25 mouse cellular contexts compared by ENCODE assay signal in genomic region chr11:98693201-98693600, GRCm38 (mm10). TPM values are rescaled to one million over a fixed set of nuclear protein-coding genes. Genes with fewer than 3 reads are reported as not detected.
DNase-seq lines count a peak whose midpoint lies in the region; ATAC-seq lines count a peak whose summit lies in the region.
"Had no signal": no experiment of that assay in that cellular context is flagged by ENCODE, and none has a peak within 500 bp of the region (broad histone marks: within the 10 kb centered on the region; RNA-seq: fewer than 3 reads in every experiment).

No protein-coding gene starts in this region.

- no peak overlapping the region for H3K4me3 ChIP-seq in heart, embryonic 16.5 days (ENCODE audit: low read length)
- no peak overlapping the region for H3K4me3 ChIP-seq in intestine, embryonic 16.5 days (ENCODE audit: low read length)
- H3K4me3 ChIP-seq in hindbrain, embryonic 12.5 days, result no peak overlapping the region
- H3K4me3 ChIP-seq: forebrain, embryonic 12.5 days; heart, embryonic 12.5 days; liver, embryonic 12.5 days; megakaryocyte, embryonic 14.5 days had no signal

- H3K36me3 ChIP-seq in heart, embryonic 16.5 days (ENCODE audit: control insufficient read depth, insufficient read depth), result peaks cover 49% of the 10 kb centered on the region
- H3K36me3 ChIP-seq in intestine, embryonic 16.5 days (ENCODE audit: control insufficient read depth, insufficient read depth, low read length), result peaks cover 41% of the 10 kb centered on the region
- H3K36me3 ChIP-seq in hindbrain, embryonic 12.5 days, result peaks cover 78% of the 10 kb centered on the region

- H3K4me1 ChIP-seq in heart, embryonic 16.5 days (ENCODE audit: control insufficient read depth, insufficient read depth, low read length), result no peaks in the 10 kb centered on the region; the same call in 1 of the 2 replicates
- no peaks in the 10 kb centered on the region for H3K4me1 ChIP-seq in intestine, embryonic 16.5 days (ENCODE audit: control insufficient read depth, insufficient read depth, low read length)
- no peaks in the 10 kb centered on the region for H3K4me1 ChIP-seq in hindbrain, embryonic 12.5 days
- H3K4me1 ChIP-seq: forebrain, embryonic 12.5 days; liver, embryonic 12.5 days; megakaryocyte, embryonic 14.5 days had no signal

- 0 out of 2 replicates have a peak, but pooled peaks have one; percentile 10 for ATAC-seq in heart, embryonic 16.5 days (replicated peaks; ENCODE audit: extremely low read depth, insufficient read depth, low FRiP score)
- 0 out of 2 replicates have a peak, but pooled peaks have one; percentile 21 for ATAC-seq in intestine, embryonic 16.5 days
- no peak for ATAC-seq in erythroblast, adult 5-6 weeks (replicated peaks; ENCODE audit: low FRiP score, poor library complexity, severe bottlenecking)
- no peak for ATAC-seq in hindbrain, embryonic 12.5 days (ENCODE audit: low FRiP score)
- ATAC-seq: hindbrain, postnatal 0 days; liver, embryonic 12.5 days had no signal

- H3K4me2 ChIP-seq in heart, embryonic 16.5 days (ENCODE audit: low read depth, low read length), result no peak overlapping the region
- no peak overlapping the region for H3K4me2 ChIP-seq in intestine, embryonic 16.5 days (ENCODE audit: low read depth, low read length)
- no peak overlapping the region for H3K4me2 ChIP-seq in hindbrain, embryonic 12.5 days (replicated peaks)
- H3K4me2 ChIP-seq: forebrain, embryonic 12.5 days; heart, embryonic 12.5 days; liver, embryonic 12.5 days had no signal

- 74% methylated on average over 13 of the region's 13 CpGs for WGBS in heart, embryonic 16.5 days
- 71% methylated on average over 13 of the region's 13 CpGs for WGBS in intestine, embryonic 16.5 days
- WGBS in hindbrain, embryonic 12.5 days, result 82% methylated on average over 13 of the region's 13 CpGs

- H3K9me3 ChIP-seq in heart, embryonic 16.5 days (replicated peaks; ENCODE audit: control insufficient read depth, low read length), result no peaks in the 10 kb centered on the region
- no peaks in the 10 kb centered on the region for H3K9me3 ChIP-seq in intestine, embryonic 16.5 days (ENCODE audit: control insufficient read depth, low read length)
- H3K9me3 ChIP-seq in hindbrain, embryonic 12.5 days (replicated peaks), result no peaks in the 10 kb centered on the region
- H3K9me3 ChIP-seq: forebrain, embryonic 12.5 days; heart, embryonic 12.5 days; liver, embryonic 12.5 days; megakaryocyte, embryonic 14.5 days had no signal

- DNase-seq in heart, adult 18-20 months, result no peak
- peak; percentile 75 for DNase-seq in ES-CJ7 (ENCODE audit: low read depth, low spot score)
- peak; percentile 81 for DNase-seq in thymus, postnatal 0 days (ENCODE audit: low spot score)
- no peak for DNase-seq in spleen, postnatal 4 days (ENCODE audit: low spot score in 2 of 2)
- DNase-seq: adrenal gland, postnatal 25 days; cerebellum, postnatal 10 days; embryo, embryonic 11 days; gastrocnemius, postnatal 36 days; heart, postnatal 36 days; lung, postnatal 10 days had no signal

- no peak overlapping the region for H3K27ac ChIP-seq in heart, embryonic 16.5 days (ENCODE audit: low read length)
- no peak overlapping the region for H3K27ac ChIP-seq in intestine, embryonic 16.5 days (ENCODE audit: low read length)
- no peak overlapping the region for H3K27ac ChIP-seq in hindbrain, embryonic 12.5 days
- H3K27ac ChIP-seq: forebrain, embryonic 12.5 days; hindbrain, postnatal 0 days; kidney, postnatal 0 days; liver, embryonic 12.5 days had no signal

- H3K9ac ChIP-seq in heart, embryonic 16.5 days (ENCODE audit: low read length), result no peak overlapping the region
- H3K9ac ChIP-seq in intestine, embryonic 16.5 days (ENCODE audit: low read depth, low read length), result no peak overlapping the region
- H3K9ac ChIP-seq in hindbrain, embryonic 12.5 days, result no peak overlapping the region
- H3K9ac ChIP-seq: forebrain, embryonic 12.5 days; heart, embryonic 12.5 days; liver, embryonic 12.5 days had no signal

- no peaks in the 10 kb centered on the region for H3K27me3 ChIP-seq in heart, embryonic 16.5 days (ENCODE audit: control insufficient read depth, insufficient read depth, low read length)
- no peaks in the 10 kb centered on the region for H3K27me3 ChIP-seq in intestine, embryonic 16.5 days (replicated peaks; ENCODE audit: control insufficient read depth, insufficient read depth, low read length)
- no peaks in the 10 kb centered on the region for H3K27me3 ChIP-seq in hindbrain, embryonic 12.5 days
- H3K27me3 ChIP-seq: forebrain, embryonic 12.5 days; heart, embryonic 12.5 days; liver, embryonic 12.5 days; megakaryocyte, embryonic 14.5 days had no signal

RNA-seq across cellular contexts. Expression of gene Csf3, which starts 7.9 kb away (rescaled TPM):
- not detected in 2 replicates for polyA plus RNA-seq in heart, embryonic 16.5 days (2015; fragmentation: Nextera tagmentation; extraction: Ambion mirVana)
- not detected for total RNA-seq in heart, adult 18-20 months (2021)
- 0.10 TPM in 1 of 2 replicates, not detected in the other for polyA plus RNA-seq in intestine, embryonic 16.5 days (2015; fragmentation: Nextera tagmentation; extraction: Ambion mirVana)
- polyA plus RNA-seq in thymus, postnatal 0 days (2015; fragmentation: Nextera tagmentation; extraction: Ambion mirVana), result not detected in 2 replicates
- not detected in 2 replicates for total RNA-seq in erythroblast, adult 5-6 weeks (2015; ENCODE audit: low replicate concordance)
- total RNA-seq in erythroblast, adult 5-6 weeks (2017; ENCODE audit: low replicate concordance), result not detected in 2 replicates
- polyA plus RNA-seq in hindbrain, embryonic 12.5 days (2016; fragmentation: Nextera tagmentation; extraction: Ambion mirVana), result not detected in 2 replicates
- total RNA-seq: adrenal gland, postnatal 25 days; gastrocnemius, postnatal 36 days; heart, postnatal 36 days; hindbrain, postnatal 0 days; left cerebral cortex, adult 8-10 months had no signal
- polyA plus RNA-seq: forebrain, embryonic 12.5 days; frontal cortex, adult 2 months; heart, embryonic 12.5 days; hindbrain, postnatal 0 days; liver, embryonic 12.5 days; neural tube, embryonic 11.5 days had no signal

RNA-seq across cellular contexts. Expression of gene Psmd3, which starts 10.8 kb away (rescaled TPM):
- polyA plus RNA-seq in heart, embryonic 16.5 days (2015; fragmentation: Nextera tagmentation; extraction: Ambion mirVana), result 166 and 169 TPM in 2 replicates
- total RNA-seq in heart, adult 18-20 months (2021), result 100 to 1,000 TPM in 1 of 2 experiments, 10 to 100 TPM in 1; 99.2 to 107 TPM
- polyA plus RNA-seq in intestine, embryonic 16.5 days (2015; fragmentation: Nextera tagmentation; extraction: Ambion mirVana), result 169 and 181 TPM in 2 replicates
- 211 and 224 TPM in 2 replicates for polyA plus RNA-seq in thymus, postnatal 0 days (2015; fragmentation: Nextera tagmentation; extraction: Ambion mirVana)
- 10.2 and 14.2 TPM in 2 replicates for total RNA-seq in erythroblast, adult 5-6 weeks (2015; ENCODE audit: low replicate concordance)
- total RNA-seq in erythroblast, adult 5-6 weeks (2017; ENCODE audit: low replicate concordance), result 15.4 and 26.9 TPM in 2 replicates
- polyA plus RNA-seq in hindbrain, embryonic 12.5 days (2016; fragmentation: Nextera tagmentation; extraction: Ambion mirVana), result 222 and 226 TPM in 2 replicates

RNA-seq across cellular contexts. Expression of gene Gsdma, which starts 29.1 kb away (rescaled TPM):
- not detected in 2 replicates for polyA plus RNA-seq in heart, embryonic 16.5 days (2015; fragmentation: Nextera tagmentation; extraction: Ambion mirVana)
- total RNA-seq in heart, adult 18-20 months (2021), result under 1 TPM; 0.10 TPM
- polyA plus RNA-seq in intestine, embryonic 16.5 days (2015; fragmentation: Nextera tagmentation; extraction: Ambion mirVana), result 0.06 TPM in 1 of 2 replicates, not detected in the other
- polyA plus RNA-seq in thymus, postnatal 0 days (2015; fragmentation: Nextera tagmentation; extraction: Ambion mirVana), result 0.49 and 0.80 TPM in 2 replicates
- total RNA-seq in erythroblast, adult 5-6 weeks (2015; ENCODE audit: low replicate concordance), result not detected in 2 replicates
- total RNA-seq in erythroblast, adult 5-6 weeks (2017; ENCODE audit: low replicate concordance), result not detected in 2 replicates
- not detected in 2 replicates for polyA plus RNA-seq in hindbrain, embryonic 12.5 days (2016; fragmentation: Nextera tagmentation; extraction: Ambion mirVana)
- total RNA-seq: adrenal gland, postnatal 25 days; heart, postnatal 36 days; hindbrain, postnatal 0 days; left cerebral cortex, adult 8-10 months had no signal
- polyA plus RNA-seq: forebrain, embryonic 12.5 days; heart, embryonic 12.5 days; liver, embryonic 12.5 days; neural tube, embryonic 11.5 days; spleen, adult 2 months had no signal

RNA-seq across cellular contexts. Expression of gene Med24, which starts 36.0 kb away (rescaled TPM):
- polyA plus RNA-seq in heart, embryonic 16.5 days (2015; fragmentation: Nextera tagmentation; extraction: Ambion mirVana), result 36.8 and 40.3 TPM in 2 replicates
- total RNA-seq in heart, adult 18-20 months (2021), result 10 to 100 TPM; 42.0 to 44.2 TPM
- polyA plus RNA-seq in intestine, embryonic 16.5 days (2015; fragmentation: Nextera tagmentation; extraction: Ambion mirVana), result 36.8 and 38.5 TPM in 2 replicates
- polyA plus RNA-seq in thymus, postnatal 0 days (2015; fragmentation: Nextera tagmentation; extraction: Ambion mirVana), result 48.3 and 48.5 TPM in 2 replicates
- 8.8 and 17.3 TPM in 2 replicates for total RNA-seq in erythroblast, adult 5-6 weeks (2015; ENCODE audit: low replicate concordance)
- total RNA-seq in erythroblast, adult 5-6 weeks (2017; ENCODE audit: low replicate concordance), result 10.3 and 17.6 TPM in 2 replicates
- polyA plus RNA-seq in hindbrain, embryonic 12.5 days (2016; fragmentation: Nextera tagmentation; extraction: Ambion mirVana), result 85.0 and 86.9 TPM in 2 replicates

RNA-seq across cellular contexts. Expression of gene Gsdma2, which starts 46.6 kb away (rescaled TPM):
- polyA plus RNA-seq in heart, embryonic 16.5 days (2015; fragmentation: Nextera tagmentation; extraction: Ambion mirVana), result 0.18 TPM in 1 of 2 replicates, not detected in the other
- not detected for total RNA-seq in heart, adult 18-20 months (2021)
- 0.58 and 0.93 TPM in 2 replicates for polyA plus RNA-seq in intestine, embryonic 16.5 days (2015; fragmentation: Nextera tagmentation; extraction: Ambion mirVana)
- polyA plus RNA-seq in thymus, postnatal 0 days (2015; fragmentation: Nextera tagmentation; extraction: Ambion mirVana), result 0.65 and 1.1 TPM in 2 replicates
- not detected in 2 replicates for total RNA-seq in erythroblast, adult 5-6 weeks (2015; ENCODE audit: low replicate concordance)
- total RNA-seq in erythroblast, adult 5-6 weeks (2017; ENCODE audit: low replicate concordance), result not detected in 2 replicates
- polyA plus RNA-seq in hindbrain, embryonic 12.5 days (2016; fragmentation: Nextera tagmentation; extraction: Ambion mirVana), result not detected in 2 replicates
- total RNA-seq: heart, postnatal 36 days; hindbrain, postnatal 0 days; left cerebral cortex, adult 8-10 months had no signal
- polyA plus RNA-seq: forebrain, embryonic 12.5 days; frontal cortex, adult 2 months; heart, embryonic 12.5 days; hindbrain, postnatal 0 days; kidney, postnatal 0 days; limb, embryonic 11.5 days; liver, embryonic 12.5 days; spleen, adult 2 months had no signal

Comparison
In these comparisons a context has a peak if more than half of its experiments do, and no peak if none do; other contexts are left out.
1. ATAC-seq: peak in heart, embryonic 16.5 days (single experiment) and intestine, embryonic 16.5 days (single experiment); none in erythroblast, adult 5-6 weeks (single experiment) and hindbrain, embryonic 12.5 days (single experiment).
2. DNase-seq: peak in ES-CJ7 (single experiment) and thymus, postnatal 0 days (single experiment); none in heart, adult 18-20 months (0 of 2) and spleen, postnatal 4 days (0 of 2).